Mouse (Mus musculus): ENCODE results near the gene Prkce. TPM values are rescaled to one million over a fixed set of nuclear protein-coding genes. Genes with fewer than 3 reads are reported as not detected.

Gene Prkce
- polyA plus RNA-seq, 1 experiment from 2014 or later, result 5.5 TPM

- H3K27me3 ChIP-seq (ENCODE audit: insufficient read depth, low read length), result no peaks in the 10 kb centered on the region
- H3K4me1 ChIP-seq (ENCODE audit: insufficient read depth, low read length), result no peaks in the 10 kb centered on the region; the same call in 1 of the 2 replicates
- WGBS, result 91% methylated on average over 8 of the region's 8 CpGs
- H3K9ac ChIP-seq (replicated peaks; ENCODE audit: low read length), result no peak overlapping the region
- H3K27ac ChIP-seq (ENCODE audit: low read length), result no peak overlapping the region
- no peaks in the 10 kb centered on the region for H3K36me3 ChIP-seq (ENCODE audit: insufficient read depth, low read length)
- 0 out of 2 replicates have a peak, but pooled peaks cover 3% of the 10 kb centered on the region for H3K9me3 ChIP-seq (ENCODE audit: low read length)
- no peak overlapping the region for H3K4me3 ChIP-seq (ENCODE audit: low read length)
- no peak for ATAC-seq (ENCODE audit: low FRiP score, low TSS enrichment)
- no peak overlapping the region for H3K4me2 ChIP-seq (replicated peaks; ENCODE audit: low read depth, low read length)
Observed at GRCm38 (mm10) chr17:86248832-86249231, 81.2 kb downstream of the Prkce start.

- Histone ChIP-seq H3K4me1 (ENCODE audit: insufficient read depth, low read length) (no peaks in the 10 kb centered on the region; the same call in 1 of the 2 replicates), H3K4me2 (replicated peaks; ENCODE audit: low read depth, low read length) (no peak overlapping the region), H3K27me3 (ENCODE audit: insufficient read depth, low read length) (no peaks in the 10 kb centered on the region), H3K4me3 (ENCODE audit: low read length) (no peak overlapping the region), H3K9ac (replicated peaks; ENCODE audit: low read length) (no peak overlapping the region), H3K36me3 (ENCODE audit: insufficient read depth, low read length) (0 out of 2 replicates have a peak, but pooled peaks cover 4% of the 10 kb centered on the region), H3K27ac (ENCODE audit: low read length) (no peak overlapping the region), H3K9me3 (ENCODE audit: low read length) (0 out of 2 replicates have a peak, but pooled peaks cover 7% of the 10 kb centered on the region)
- no peak for ATAC-seq (ENCODE audit: low FRiP score, low TSS enrichment)
- 70% methylated on average over 21 of the region's 21 CpGs for WGBS
Observed at GRCm38 (mm10) chr17:86249499-86250405, 82.2 kb downstream of the Prkce start.

- Histone ChIP-seq H3K27me3 (ENCODE audit: insufficient read depth, low read length) (no peaks in the 10 kb centered on the region), H3K4me3 (ENCODE audit: low read length) (no peak overlapping the region), H3K4me2 (replicated peaks; ENCODE audit: low read depth, low read length) (no peak overlapping the region), H3K9me3 (ENCODE audit: low read length) (0 out of 2 replicates have a peak, but pooled peaks cover 7% of the 10 kb centered on the region), H3K9ac (replicated peaks; ENCODE audit: low read length) (no peak overlapping the region), H3K4me1 (ENCODE audit: insufficient read depth, low read length) (no peaks in the 10 kb centered on the region; the same call in 1 of the 2 replicates), H3K36me3 (ENCODE audit: insufficient read depth, low read length) (0 out of 2 replicates have a peak, but pooled peaks cover 4% of the 10 kb centered on the region), H3K27ac (ENCODE audit: low read length) (no peak overlapping the region)
- no peak for ATAC-seq (ENCODE audit: low FRiP score, low TSS enrichment)
- 76% methylated on average over 7 of the region's 7 CpGs for WGBS
Observed at GRCm38 (mm10) chr17:86250406-86250905, 82.9 kb downstream of the Prkce start.

GRCm38 (mm10) chr17:86253884-86254283, 86.3 kb downstream of the Prkce start:
- no peak overlapping the region for H3K4me3 ChIP-seq (ENCODE audit: low read length)
- no peak overlapping the region for H3K4me2 ChIP-seq (replicated peaks; ENCODE audit: low read depth, low read length)
- H3K9ac ChIP-seq (replicated peaks; ENCODE audit: low read length), result no peak overlapping the region
- 86% methylated on average over 9 of the region's 9 CpGs for WGBS
- no peaks in the 10 kb centered on the region for H3K27me3 ChIP-seq (ENCODE audit: insufficient read depth, low read length)
- H3K36me3 ChIP-seq (ENCODE audit: insufficient read depth, low read length), result 0 out of 2 replicates have a peak, but pooled peaks cover 4% of the 10 kb centered on the region
- H3K4me1 ChIP-seq (ENCODE audit: insufficient read depth, low read length), result no peaks in the 10 kb centered on the region
- 0 out of 2 replicates have a peak, but pooled peaks cover 7% of the 10 kb centered on the region for H3K9me3 ChIP-seq (ENCODE audit: low read length)
- no peak for ATAC-seq (ENCODE audit: low FRiP score, low TSS enrichment)
- no peak overlapping the region for H3K27ac ChIP-seq (ENCODE audit: low read length)

- Histone ChIP-seq H3K27me3 (ENCODE audit: insufficient read depth, low read length) (no peaks in the 10 kb centered on the region), H3K9me3 (ENCODE audit: low read length) (0 out of 2 replicates have a peak, but pooled peaks cover 7% of the 10 kb centered on the region), H3K4me3 (ENCODE audit: low read length) (no peak overlapping the region), H3K4me2 (replicated peaks; ENCODE audit: low read depth, low read length) (no peak overlapping the region), H3K9ac (replicated peaks; ENCODE audit: low read length) (no peak overlapping the region), H3K36me3 (ENCODE audit: insufficient read depth, low read length) (0 out of 2 replicates have a peak, but pooled peaks cover 4% of the 10 kb centered on the region), H3K27ac (ENCODE audit: low read length) (no peak overlapping the region), H3K4me1 (ENCODE audit: insufficient read depth, low read length) (no peaks in the 10 kb centered on the region)
- WGBS, result 94% methylated on average over 8 of the region's 8 CpGs
- no peak for ATAC-seq (ENCODE audit: low FRiP score, low TSS enrichment)
Observed at GRCm38 (mm10) chr17:86254285-86254684, 86.7 kb downstream of the Prkce start.

GRCm38 (mm10) chr17:86254978-86255377, 87.4 kb downstream of the Prkce start:
- no peak overlapping the region for H3K4me2 ChIP-seq (replicated peaks; ENCODE audit: low read depth, low read length)
- H3K9me3 ChIP-seq (ENCODE audit: low read length), result 0 out of 2 replicates have a peak, but pooled peaks cover 7% of the 10 kb centered on the region
- H3K27me3 ChIP-seq (ENCODE audit: insufficient read depth, low read length), result no peaks in the 10 kb centered on the region
- H3K9ac ChIP-seq (replicated peaks; ENCODE audit: low read length), result no peak overlapping the region
- H3K36me3 ChIP-seq (ENCODE audit: insufficient read depth, low read length), result 0 out of 2 replicates have a peak, but pooled peaks cover 4% of the 10 kb centered on the region
- ATAC-seq (ENCODE audit: low FRiP score, low TSS enrichment), result no peak
- H3K27ac ChIP-seq (ENCODE audit: low read length), result no peak overlapping the region
- no peak overlapping the region for H3K4me3 ChIP-seq (ENCODE audit: low read length)
- 0 out of 2 replicates have a peak, but pooled peaks cover 3% of the 10 kb centered on the region for H3K4me1 ChIP-seq (ENCODE audit: insufficient read depth, low read length)
- 97% methylated on average over 6 of the region's 6 CpGs for WGBS

- Histone ChIP-seq H3K27me3 (ENCODE audit: insufficient read depth, low read length) (no peaks in the 10 kb centered on the region), H3K9ac (replicated peaks; ENCODE audit: low read length) (no peak overlapping the region), H3K27ac (ENCODE audit: low read length) (no peak overlapping the region), H3K4me2 (replicated peaks; ENCODE audit: low read depth, low read length) (no peak overlapping the region), H3K4me3 (ENCODE audit: low read length) (no peak overlapping the region), H3K4me1 (ENCODE audit: insufficient read depth, low read length) (peaks cover 12% of the 10 kb centered on the region; the same call in 1 of the 2 replicates), H3K9me3 (ENCODE audit: low read length) (0 out of 2 replicates have a peak, but pooled peaks cover 7% of the 10 kb centered on the region), H3K36me3 (ENCODE audit: insufficient read depth, low read length) (0 out of 2 replicates have a peak, but pooled peaks cover 4% of the 10 kb centered on the region)
- 60% methylated on average over 10 of the region's 10 CpGs for WGBS
- ATAC-seq (ENCODE audit: low FRiP score, low TSS enrichment), result no peak
Observed at GRCm38 (mm10) chr17:86256730-86257131, 89.1 kb downstream of the Prkce start.

- Histone ChIP-seq H3K27ac (ENCODE audit: low read length) (no peak overlapping the region), H3K4me2 (replicated peaks; ENCODE audit: low read depth, low read length) (no peak overlapping the region), H3K4me1 (ENCODE audit: insufficient read depth, low read length) (peaks cover 16% of the 10 kb centered on the region; the same call in 1 of the 2 replicates), H3K27me3 (ENCODE audit: insufficient read depth, low read length) (no peaks in the 10 kb centered on the region), H3K9ac (replicated peaks; ENCODE audit: low read length) (no peak overlapping the region), H3K9me3 (ENCODE audit: low read length) (no peaks in the 10 kb centered on the region), H3K4me3 (ENCODE audit: low read length) (no peak overlapping the region), H3K36me3 (ENCODE audit: insufficient read depth, low read length) (no peaks in the 10 kb centered on the region)
- ATAC-seq (ENCODE audit: low FRiP score, low TSS enrichment), result no peak
- 28% methylated on average over 8 of the region's 8 CpGs for WGBS
Observed at GRCm38 (mm10) chr17:86261067-86261466, 93.5 kb downstream of the Prkce start.

GRCm38 (mm10) chr17:86263985-86264649, 96.5 kb downstream of the Prkce start:
- Histone ChIP-seq H3K4me1 (ENCODE audit: insufficient read depth, low read length) (peaks cover 19% of the 10 kb centered on the region), H3K4me2 (replicated peaks; ENCODE audit: low read depth, low read length) (no peak overlapping the region), H3K27ac (ENCODE audit: low read length) (no peak overlapping the region), H3K27me3 (ENCODE audit: insufficient read depth, low read length) (no peaks in the 10 kb centered on the region), H3K9ac (replicated peaks; ENCODE audit: low read length) (no peak overlapping the region), H3K9me3 (ENCODE audit: low read length) (no peaks in the 10 kb centered on the region), H3K36me3 (ENCODE audit: insufficient read depth, low read length) (no peaks in the 10 kb centered on the region), H3K4me3 (ENCODE audit: low read length) (no peak overlapping the region)
- 70% methylated on average over 11 of the region's 11 CpGs for WGBS
- no peak for ATAC-seq (ENCODE audit: low FRiP score, low TSS enrichment)
